Mouse (Mus musculus): ENCODE results near the gene Apopt1. TPM values are rescaled to one million over a fixed set of nuclear protein-coding genes. Genes with fewer than 3 reads are reported as not detected.

The Apopt1 gene
- polyA plus RNA-seq, 1 experiment = 38.2 TPM

DNA sequence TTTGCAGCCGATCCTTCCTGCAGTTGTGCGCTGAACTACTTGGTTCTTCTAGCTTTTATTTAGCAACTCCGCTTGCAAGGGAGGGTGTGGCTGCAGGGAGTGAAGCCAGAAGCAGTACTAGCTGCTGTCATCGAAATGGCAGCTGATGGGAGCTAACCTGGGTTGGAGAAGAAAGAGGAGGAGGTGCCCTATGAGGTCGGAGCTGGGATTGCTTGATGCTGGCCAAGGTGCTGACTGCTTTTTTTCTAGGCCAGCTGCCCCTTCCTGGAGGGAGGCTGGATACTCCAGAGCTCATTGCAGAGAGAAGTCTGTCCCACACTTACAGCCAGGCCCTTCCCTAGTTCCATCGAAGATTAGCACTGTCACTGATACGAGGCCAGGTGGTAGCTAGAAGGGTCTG is 34.1 kb upstream of the Apopt1 start:
- TF ChIP-seq POLR2A (IDR thresholded peaks at IDR 0.05; ENCODE audit: low read depth, low read length) (no peak), CTCF (IDR thresholded peaks at IDR 0.05; ENCODE audit: borderline replicate concordance, insufficient read depth, low read length) (no peak)
- Histone ChIP-seq H3K4me3 (ENCODE audit: insufficient read depth, low read length) (peak overlapping the region; percentile 83), H3K27ac (ENCODE audit: insufficient read depth, low read length) (no peak overlapping the region), H3K4me1 (ENCODE audit: control insufficient read depth, insufficient read depth, low read length) (no peaks in the 10 kb centered on the region; the same call in 1 of the 2 replicates)

GRCm38 (mm10) chr12:111680661-111681060 is 32.4 kb upstream of the Apopt1 start:
- Histone ChIP-seq H3K4me3 (ENCODE audit: insufficient read depth, low read length) (no peak overlapping the region), H3K4me1 (ENCODE audit: control insufficient read depth, insufficient read depth, low read length) (no peaks in the 10 kb centered on the region; the same call in 1 of the 2 replicates), H3K27ac (ENCODE audit: insufficient read depth, low read length) (no peak overlapping the region)
- TF ChIP-seq CTCF (IDR thresholded peaks at IDR 0.05; ENCODE audit: borderline replicate concordance, insufficient read depth, low read length) = no peak
- TF ChIP-seq POLR2A (IDR thresholded peaks at IDR 0.05; ENCODE audit: low read depth, low read length) = no peak

GRCm38 (mm10) chr12:111681305-111681704 is 31.8 kb upstream of the Apopt1 start:
- TF ChIP-seq POLR2A (IDR thresholded peaks at IDR 0.05; ENCODE audit: low read depth, low read length) (no peak), CTCF (IDR thresholded peaks at IDR 0.05; ENCODE audit: borderline replicate concordance, insufficient read depth, low read length) (no peak)
- H3K4me3 ChIP-seq (ENCODE audit: insufficient read depth, low read length) = no peak overlapping the region
- no peak overlapping the region for H3K27ac ChIP-seq (ENCODE audit: insufficient read depth, low read length)
- H3K4me1 ChIP-seq (ENCODE audit: control insufficient read depth, insufficient read depth, low read length) = no peaks in the 10 kb centered on the region; the same call in 1 of the 2 replicates

GRCm38 (mm10) chr12:111682003-111682402 is 31.1 kb upstream of the Apopt1 start:
- H3K4me1 ChIP-seq (ENCODE audit: control insufficient read depth, insufficient read depth, low read length) = no peaks in the 10 kb centered on the region; the same call in 1 of the 2 replicates
- peak overlapping the region; percentile 78; the same call in 1 of the 2 replicates for H3K27ac ChIP-seq (ENCODE audit: insufficient read depth, low read length)
- H3K4me3 ChIP-seq (ENCODE audit: insufficient read depth, low read length) = no peak overlapping the region
- TF ChIP-seq POLR2A (IDR thresholded peaks at IDR 0.05; ENCODE audit: low read depth, low read length) = no peak
- no peak for TF ChIP-seq CTCF (IDR thresholded peaks at IDR 0.05; ENCODE audit: borderline replicate concordance, insufficient read depth, low read length)

DNA sequence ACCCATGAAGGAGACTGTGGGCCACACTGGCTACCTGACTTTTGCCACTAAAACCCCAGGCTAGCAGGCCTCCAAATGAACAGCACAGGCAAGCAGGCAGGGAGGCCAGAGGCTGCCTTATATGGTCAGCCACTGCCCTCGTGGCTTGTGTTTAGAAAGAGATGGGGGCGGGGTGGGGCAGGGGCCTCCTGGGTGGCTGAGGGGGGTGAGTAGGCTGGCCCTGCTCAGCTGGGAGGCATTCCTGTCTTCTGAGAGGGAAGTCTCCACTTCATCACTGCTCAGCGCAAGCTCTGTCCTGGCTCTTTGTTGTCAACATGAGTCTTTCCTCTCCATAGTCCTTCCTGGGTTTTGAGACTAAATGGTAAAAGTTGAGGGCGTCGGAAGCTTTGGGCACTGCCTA is 30.3 kb upstream of the Apopt1 start:
- Histone ChIP-seq H3K4me3 (ENCODE audit: insufficient read depth, low read length) (no peak overlapping the region), H3K27ac (ENCODE audit: insufficient read depth, low read length) (peak overlapping the region; percentile 80), H3K4me1 (ENCODE audit: control insufficient read depth, insufficient read depth, low read length) (no peaks in the 10 kb centered on the region; the same call in 1 of the 2 replicates)
- TF ChIP-seq POLR2A (IDR thresholded peaks at IDR 0.05; ENCODE audit: low read depth, low read length) (peak; percentile 47; the same call in 1 of the 2 replicates), CTCF (IDR thresholded peaks at IDR 0.05; ENCODE audit: borderline replicate concordance, insufficient read depth, low read length) (no peak)

GRCm38 (mm10) chr12:111686390-111686789 is 26.7 kb upstream of the Apopt1 start:
- H3K27ac ChIP-seq (ENCODE audit: insufficient read depth, low read length) = no peak overlapping the region
- peaks cover 4% of the 10 kb centered on the region; the same call in 1 of the 2 replicates for H3K4me1 ChIP-seq (ENCODE audit: control insufficient read depth, insufficient read depth, low read length)
- TF ChIP-seq POLR2A (IDR thresholded peaks at IDR 0.05; ENCODE audit: low read depth, low read length) = no peak
- TF ChIP-seq CTCF (IDR thresholded peaks at IDR 0.05; ENCODE audit: borderline replicate concordance, insufficient read depth, low read length) = no peak
- no peak overlapping the region for H3K4me3 ChIP-seq (ENCODE audit: insufficient read depth, low read length)

DNA sequence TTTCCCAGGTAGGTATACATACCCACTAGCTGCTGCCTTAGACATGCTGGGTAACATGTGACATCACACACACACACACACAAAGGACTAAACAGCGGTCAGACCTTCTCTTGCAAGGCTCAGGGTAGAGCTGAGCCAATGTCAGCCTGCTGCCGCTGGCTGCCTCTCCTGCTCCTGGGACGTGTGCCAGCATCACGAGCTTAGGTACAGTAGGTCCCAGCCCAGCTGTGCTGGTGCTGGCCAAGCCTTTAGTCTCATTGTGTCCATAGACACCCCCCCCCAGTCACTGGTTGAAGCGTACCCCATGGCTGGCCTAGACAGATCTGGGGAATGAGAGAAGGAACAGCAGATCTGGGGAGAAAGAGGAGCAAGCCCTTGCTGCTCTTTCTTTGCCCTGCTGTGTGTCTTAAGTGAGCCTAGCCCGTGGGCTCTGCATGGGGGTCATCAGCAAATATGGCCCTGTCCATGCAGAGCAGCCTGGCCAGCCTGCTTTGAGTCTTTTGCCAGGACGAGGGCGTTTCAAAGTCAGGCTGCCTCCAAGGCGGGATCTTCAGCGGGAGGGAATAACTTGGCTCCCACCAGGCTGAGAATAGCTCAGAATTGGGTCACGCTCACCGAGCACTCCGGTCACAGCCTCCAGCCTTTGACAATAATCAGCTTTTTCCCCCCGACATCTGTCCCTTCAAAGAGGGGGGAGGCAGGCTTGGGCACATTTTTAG is 25.6 kb upstream of the Apopt1 start:
- TF ChIP-seq CTCF (IDR thresholded peaks at IDR 0.05; ENCODE audit: borderline replicate concordance, insufficient read depth, low read length) = no peak
- no peak for TF ChIP-seq POLR2A (IDR thresholded peaks at IDR 0.05; ENCODE audit: low read depth, low read length)
- peaks cover 10% of the 10 kb centered on the region for H3K4me1 ChIP-seq (ENCODE audit: control insufficient read depth, insufficient read depth, low read length)
- H3K27ac ChIP-seq (ENCODE audit: insufficient read depth, low read length) = no peak overlapping the region
- no peak overlapping the region for H3K4me3 ChIP-seq (ENCODE audit: insufficient read depth, low read length)

DNA sequence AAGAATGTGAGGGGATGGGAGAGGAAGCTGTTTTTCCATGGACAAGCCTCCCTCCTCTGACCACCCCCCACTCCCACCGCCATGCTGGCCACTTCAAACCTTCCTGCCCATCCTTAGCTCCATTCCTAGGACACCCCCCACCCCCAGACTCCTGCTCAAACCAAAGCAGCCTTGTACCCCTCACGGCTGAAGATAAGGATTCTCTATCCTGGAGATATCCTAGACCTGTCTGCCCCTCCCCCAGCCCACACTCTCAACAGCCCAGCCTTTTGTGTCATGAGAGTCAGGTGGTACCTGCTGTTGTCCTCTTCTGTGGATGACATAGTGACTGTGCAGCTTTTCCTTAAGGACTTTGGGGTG is 25.0 kb upstream of the Apopt1 start:
- no peak overlapping the region for H3K27ac ChIP-seq (ENCODE audit: insufficient read depth, low read length)
- no peak overlapping the region for H3K4me3 ChIP-seq (ENCODE audit: insufficient read depth, low read length)
- TF ChIP-seq POLR2A (IDR thresholded peaks at IDR 0.05; ENCODE audit: low read depth, low read length) = no peak
- TF ChIP-seq CTCF (IDR thresholded peaks at IDR 0.05; ENCODE audit: borderline replicate concordance, insufficient read depth, low read length) = no peak
- peaks cover 10% of the 10 kb centered on the region for H3K4me1 ChIP-seq (ENCODE audit: control insufficient read depth, insufficient read depth, low read length)

- no peak overlapping the region for H3K27ac ChIP-seq (ENCODE audit: insufficient read depth, low read length)
- no peak overlapping the region for H3K4me3 ChIP-seq (ENCODE audit: insufficient read depth, low read length)
- TF ChIP-seq CTCF (IDR thresholded peaks at IDR 0.05; ENCODE audit: borderline replicate concordance, insufficient read depth, low read length) (no peak), POLR2A (IDR thresholded peaks at IDR 0.05; ENCODE audit: low read depth, low read length) (no peak)
- H3K4me1 ChIP-seq (ENCODE audit: control insufficient read depth, insufficient read depth, low read length) = peaks cover 10% of the 10 kb centered on the region
Measured at GRCm38 (mm10) chr12:111689426-111689825, 23.6 kb upstream of the Apopt1 start.

GRCm38 (mm10) chr12:111691346-111691872 is 21.7 kb upstream of the Apopt1 start:
- H3K4me3 ChIP-seq (ENCODE audit: insufficient read depth, low read length) = no peak overlapping the region

More at GRCm38 (mm10) chr12:111691346-111691872, 21.7 kb upstream of the Apopt1 start:
- TF ChIP-seq POLR2A (IDR thresholded peaks at IDR 0.05; ENCODE audit: low read depth, low read length) = no peak
- TF ChIP-seq CTCF (IDR thresholded peaks at IDR 0.05; ENCODE audit: borderline replicate concordance, insufficient read depth, low read length) = no peak
- Histone ChIP-seq H3K4me1 (ENCODE audit: control insufficient read depth, insufficient read depth, low read length) (peaks cover 10% of the 10 kb centered on the region), H3K27ac (ENCODE audit: insufficient read depth, low read length) (peak overlapping the region; percentile 5)
